Mouse (Mus musculus): ENCODE measurements at regions not wholly inside any gene's neighbourhood (a gene's known extent, or its start where the extent isn't known, plus 50 kb on each side); places are given as distances from the start of the nearest gene placed in this dataset.

GRCm38 (mm10) chr1:72002471-72003116, 209.5 kb downstream of the Mreg start:
- no peak for DNase-seq (ENCODE audit: extremely low spot score, low spot score)

GRCm38 (mm10) chr1:72000741-72001140, 211.4 kb downstream of the Mreg start:
- no peak for DNase-seq (ENCODE audit: extremely low spot score, low spot score)

- DNase-seq (ENCODE audit: extremely low spot score, low spot score), result no peak
These were observed 215.3 kb downstream of the Mreg start for GRCm38 (mm10) chr1:71996828-71997227.

GRCm38 (mm10) chr1:71996234-71996619, 215.9 kb downstream of the Mreg start:
- DNase-seq (ENCODE audit: extremely low spot score, low spot score), result no peak

GRCm38 (mm10) chr1:71995573-71996233, 216.4 kb downstream of the Mreg start:
- DNase-seq (ENCODE audit: extremely low spot score, low spot score), result no peak

- DNase-seq (ENCODE audit: extremely low spot score, low spot score), result no peak
These were observed 221.2 kb downstream of the Mreg start for GRCm38 (mm10) chr1:71990936-71991335.

- no peak for DNase-seq (ENCODE audit: extremely low spot score, low spot score)
These were observed 224.0 kb downstream of the Mreg start for GRCm38 (mm10) chr1:71988086-71988485.

- DNase-seq (ENCODE audit: extremely low spot score, low spot score), result no peak
These were observed 226.1 kb downstream of the Mreg start for GRCm38 (mm10) chr1:71986047-71986446.

- no peak for DNase-seq (ENCODE audit: extremely low spot score, low spot score)
These were observed 228.3 kb downstream of the Mreg start for GRCm38 (mm10) chr1:71983786-71984185.

GRCm38 (mm10) chr1:71982423-71983262, 229.5 kb downstream of the Mreg start:
- no peak for DNase-seq (ENCODE audit: extremely low spot score, low spot score)

- DNase-seq (ENCODE audit: extremely low spot score, low spot score), result no peak
These were observed 231.5 kb downstream of the Mreg start for GRCm38 (mm10) chr1:71980624-71981023.

GRCm38 (mm10) chr1:71979261-71979660, 232.8 kb downstream of the Mreg start:
- no peak for DNase-seq (ENCODE audit: extremely low spot score, low spot score)

- no peak for DNase-seq (ENCODE audit: extremely low spot score, low spot score)
These were observed 234.7 kb downstream of the Mreg start for GRCm38 (mm10) chr1:71977361-71977760.

- DNase-seq (ENCODE audit: extremely low spot score, low spot score), result no peak
These were observed 237.4 kb downstream of the Mreg start for GRCm38 (mm10) chr1:71974715-71975114.

GRCm38 (mm10) chr1:71971943-71972342, 240.2 kb downstream of the Mreg start:
- DNase-seq (ENCODE audit: extremely low spot score, low spot score), result no peak

- no peak for DNase-seq (ENCODE audit: extremely low spot score, low spot score)
These were observed 241.3 kb downstream of the Mreg start for GRCm38 (mm10) chr1:71970771-71971170.

GRCm38 (mm10) chr1:71967574-71968104, 244.5 kb downstream of the Mreg start:
- DNase-seq (ENCODE audit: extremely low spot score, low spot score), result no peak

GRCm38 (mm10) chr1:71964450-71965126, 247.5 kb downstream of the Mreg start:
- no peak for DNase-seq (ENCODE audit: extremely low spot score, low spot score)

GRCm38 (mm10) chr1:71956940-71957339, 255.2 kb downstream of the Mreg start:
- DNase-seq (ENCODE audit: extremely low spot score, low spot score), result no peak

- DNase-seq (ENCODE audit: extremely low spot score, low spot score), result no peak
These were observed 256.8 kb downstream of the Mreg start for GRCm38 (mm10) chr1:71955331-71955730.

GRCm38 (mm10) chr1:71953292-71953691, 258.8 kb downstream of the Mreg start:
- DNase-seq (ENCODE audit: extremely low spot score, low spot score), result no peak

Measured in neural tube, embryonic 10.5 days (tissue).